Comparison of ENCODE assay signal across 7 mouse cellular contexts in the genomic region with DNA sequence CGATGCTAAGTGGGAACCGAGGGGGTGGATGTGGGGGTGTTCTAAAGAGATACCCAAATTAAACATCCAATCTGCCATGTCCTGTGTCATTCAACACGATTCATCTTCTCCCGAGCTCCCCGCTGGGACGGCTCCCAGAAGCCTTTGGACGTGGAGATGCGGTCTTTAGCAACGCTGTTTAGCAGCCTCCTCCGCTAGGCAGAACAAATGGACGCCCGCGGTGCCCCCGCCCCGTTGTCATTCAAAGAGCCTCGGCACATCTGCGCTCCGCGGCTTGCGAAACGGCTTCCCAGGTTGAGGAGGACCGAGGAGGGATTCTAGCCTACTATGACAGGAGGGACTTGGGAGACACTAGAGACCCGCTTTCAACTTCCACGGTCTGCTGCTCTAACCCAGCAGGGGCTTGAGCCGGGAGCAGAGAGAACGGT.
DNase-seq lines count a peak whose midpoint lies in the region; ATAC-seq and TF ChIP-seq lines count a peak whose summit lies in the region.

No protein-coding gene starts in this region.

- no peaks in the 10 kb centered on the region for H3K9me3 ChIP-seq in liver, embryonic 11.5 days (ENCODE audit: control insufficient read depth, low read length)
- H3K9me3 ChIP-seq in embryonic facial prominence, embryonic 13.5 days, result no peaks in the 10 kb centered on the region
- H3K9me3 ChIP-seq in intestine, embryonic 14.5 days (ENCODE audit: control insufficient read depth, low read length), result no peaks in the 10 kb centered on the region
- no peaks in the 10 kb centered on the region for H3K9me3 ChIP-seq in limb, embryonic 14.5 days (ENCODE audit: control insufficient read depth, low read length)
- H3K9me3 ChIP-seq in stomach, embryonic 14.5 days (ENCODE audit: control insufficient read depth, low read depth, low read length), result no peaks in the 10 kb centered on the region

- H3K4me1 ChIP-seq in liver, embryonic 11.5 days (replicated peaks; ENCODE audit: control insufficient read depth, insufficient read depth, low read length), result no peaks in the 10 kb centered on the region; the same call in 1 of the 2 replicates
- H3K4me1 ChIP-seq in embryonic facial prominence, embryonic 13.5 days, result peaks cover 14% of the 10 kb centered on the region
- peaks cover 8% of the 10 kb centered on the region for H3K4me1 ChIP-seq in intestine, embryonic 14.5 days (replicated peaks; ENCODE audit: control insufficient read depth, insufficient read depth, low read length)
- peaks cover 8% of the 10 kb centered on the region; the same call in 1 of the 2 replicates for H3K4me1 ChIP-seq in limb, embryonic 14.5 days (ENCODE audit: control insufficient read depth, insufficient read depth, low read length)
- peaks cover 6% of the 10 kb centered on the region; the same call in 1 of the 2 replicates for H3K4me1 ChIP-seq in stomach, embryonic 14.5 days (ENCODE audit: control insufficient read depth, insufficient read depth, low read length)

- H3K4me3 ChIP-seq in liver, embryonic 11.5 days (ENCODE audit: low read depth, low read length), result peak overlapping the region; percentile 21
- peak overlapping the region; percentile 38 for H3K4me3 ChIP-seq in embryonic facial prominence, embryonic 13.5 days
- H3K4me3 ChIP-seq in intestine, embryonic 14.5 days (ENCODE audit: low read depth, low read length), result peak overlapping the region; percentile 17
- peak overlapping the region; percentile 27 for H3K4me3 ChIP-seq in limb, embryonic 14.5 days (replicated peaks; ENCODE audit: low read length)
- H3K4me3 ChIP-seq in stomach, embryonic 14.5 days (ENCODE audit: low read depth, low read length), result peak overlapping the region; percentile 19

- no peak for TF ChIP-seq POLR2A in limb, embryonic 14.5 days (IDR thresholded peaks at IDR 0.05; ENCODE audit: borderline replicate concordance, extremely low read depth, insufficient read depth, insufficient read length)

- no peak for ATAC-seq in liver, embryonic 11.5 days (replicated peaks; ENCODE audit: low FRiP score)
- no peak for ATAC-seq in embryonic facial prominence, embryonic 13.5 days (ENCODE audit: insufficient number of reproducible peaks, insufficient read depth, low FRiP score, low TSS enrichment, low read depth)
- ATAC-seq in intestine, embryonic 14.5 days (replicated peaks; ENCODE audit: low FRiP score, low TSS enrichment, low read depth), result no peak
- ATAC-seq in limb, embryonic 14.5 days (ENCODE audit: low FRiP score, low read depth), result no peak
- no peak for ATAC-seq in stomach, embryonic 14.5 days (ENCODE audit: insufficient number of reproducible peaks, insufficient read depth, low FRiP score, low read depth)

- peak; percentile 49 for DNase-seq in liver, embryonic 11.5 days (ENCODE audit: low spot score)
- no peak for DNase-seq in liver
- DNase-seq in intestine, embryonic 14.5 days (ENCODE audit: low spot score), result peak; percentile 65
- peak; percentile 16 for DNase-seq in limb, embryonic 14.5 days (ENCODE audit: low spot score)
- no peak for DNase-seq in thymus, postnatal 14 days

- no peaks in the 10 kb centered on the region for H3K36me3 ChIP-seq in liver, embryonic 11.5 days (ENCODE audit: control insufficient read depth, insufficient read depth, low read length)
- no peaks in the 10 kb centered on the region for H3K36me3 ChIP-seq in embryonic facial prominence, embryonic 13.5 days
- no peaks in the 10 kb centered on the region for H3K36me3 ChIP-seq in intestine, embryonic 14.5 days (ENCODE audit: control insufficient read depth, insufficient read depth, low read length)
- no peaks in the 10 kb centered on the region for H3K36me3 ChIP-seq in limb, embryonic 14.5 days (ENCODE audit: control insufficient read depth, insufficient read depth, low read length)
- H3K36me3 ChIP-seq in stomach, embryonic 14.5 days (ENCODE audit: control insufficient read depth, insufficient read depth, low read length), result no peaks in the 10 kb centered on the region

- H3K27me3 ChIP-seq in liver, embryonic 11.5 days (replicated peaks; ENCODE audit: control insufficient read depth, insufficient read depth, low read length), result peaks cover 38% of the 10 kb centered on the region
- H3K27me3 ChIP-seq in embryonic facial prominence, embryonic 13.5 days, result peaks cover 71% of the 10 kb centered on the region
- peaks cover 40% of the 10 kb centered on the region for H3K27me3 ChIP-seq in intestine, embryonic 14.5 days (replicated peaks; ENCODE audit: control insufficient read depth, insufficient read depth, low read length)
- peaks cover 37% of the 10 kb centered on the region for H3K27me3 ChIP-seq in limb, embryonic 14.5 days (ENCODE audit: control insufficient read depth, insufficient read depth, low read length)
- peaks cover 28% of the 10 kb centered on the region for H3K27me3 ChIP-seq in stomach, embryonic 14.5 days (ENCODE audit: control insufficient read depth, insufficient read depth, low read length)

- H3K4me2 ChIP-seq in liver, embryonic 11.5 days, result peak overlapping the region; percentile 47
- H3K4me2 ChIP-seq in embryonic facial prominence, embryonic 13.5 days, result peak overlapping the region; percentile 63
- peak overlapping the region; percentile 46 for H3K4me2 ChIP-seq in intestine, embryonic 14.5 days (ENCODE audit: low read length)
- H3K4me2 ChIP-seq in limb, embryonic 14.5 days (replicated peaks; ENCODE audit: low read depth, low read length, severe bottlenecking), result peak overlapping the region; percentile 38
- peak overlapping the region; percentile 25 for H3K4me2 ChIP-seq in stomach, embryonic 14.5 days (replicated peaks; ENCODE audit: low read depth, low read length)

- H3K9ac ChIP-seq in liver, embryonic 11.5 days (ENCODE audit: low read depth, low read length), result no peak overlapping the region
- peak overlapping the region; percentile 56 for H3K9ac ChIP-seq in embryonic facial prominence, embryonic 13.5 days
- H3K9ac ChIP-seq in intestine, embryonic 14.5 days (ENCODE audit: low read length), result no peak overlapping the region
- no peak overlapping the region for H3K9ac ChIP-seq in limb, embryonic 14.5 days (ENCODE audit: low read depth, low read length, severe bottlenecking)
- no peak overlapping the region for H3K9ac ChIP-seq in stomach, embryonic 14.5 days (replicated peaks; ENCODE audit: low read depth, low read length)

- WGBS in liver, embryonic 11.5 days, result 2% methylated on average over 26 of the region's 26 CpGs
- WGBS in embryonic facial prominence, embryonic 13.5 days, result under 1% methylated on average over 26 of the region's 26 CpGs
- WGBS in intestine, embryonic 14.5 days, result under 1% methylated on average over 26 of the region's 26 CpGs
- WGBS in limb, embryonic 14.5 days, result 2% methylated on average over 26 of the region's 26 CpGs
- WGBS in stomach, embryonic 14.5 days, result under 1% methylated on average over 26 of the region's 26 CpGs

- no peak overlapping the region for H3K27ac ChIP-seq in liver, embryonic 11.5 days (ENCODE audit: low read depth, low read length)
- H3K27ac ChIP-seq in embryonic facial prominence, embryonic 13.5 days, result no peak overlapping the region
- no peak overlapping the region for H3K27ac ChIP-seq in intestine, embryonic 14.5 days (ENCODE audit: low read depth)
- H3K27ac ChIP-seq in limb, embryonic 14.5 days (replicated peaks; ENCODE audit: low read depth, low read length), result no peak overlapping the region
- H3K27ac ChIP-seq in stomach, embryonic 14.5 days (ENCODE audit: low read length), result no peak overlapping the region

Comparison
In these comparisons a context has a peak if more than half of its experiments do, and no peak if none do; other contexts are left out.
1. DNase-seq: peak in liver, embryonic 11.5 days (single experiment), intestine, embryonic 14.5 days (single experiment) and limb, embryonic 14.5 days (single experiment); none in liver (single experiment) and thymus, postnatal 14 days (single experiment).
2. Peak in every context shown above with its lines, with median percentiles within 50 percentile points of each other: H3K4me2 ChIP-seq and H3K4me3 ChIP-seq.